Mouse (Mus musculus) testis, adult 2 months (tissue): ENCODE data around the gene Cx3cr1.

ENCODE experiments used
- CTCF ChIP-seq: fragments of 200-500 bp; IDR thresholded peaks from 2 replicates; pipeline ENCODE4 v1.5.1; 2012; ENCODE audit warnings: low read depth, mild to moderate bottlenecking, inconsistent platforms, low read length, moderate library complexity; ENCODE audit not compliant: control insufficient read depth, insufficient read depth, insufficient replicate concordance
- POLR2A ChIP-seq: fragments of 200-500 bp; IDR thresholded peaks from 2 replicates; pipeline ENCODE4 v1.6.1; 2012; ENCODE audit warnings: low read depth, mild to moderate bottlenecking, inconsistent platforms, low read length, moderate library complexity; ENCODE audit not compliant: control insufficient read depth

DNA sequence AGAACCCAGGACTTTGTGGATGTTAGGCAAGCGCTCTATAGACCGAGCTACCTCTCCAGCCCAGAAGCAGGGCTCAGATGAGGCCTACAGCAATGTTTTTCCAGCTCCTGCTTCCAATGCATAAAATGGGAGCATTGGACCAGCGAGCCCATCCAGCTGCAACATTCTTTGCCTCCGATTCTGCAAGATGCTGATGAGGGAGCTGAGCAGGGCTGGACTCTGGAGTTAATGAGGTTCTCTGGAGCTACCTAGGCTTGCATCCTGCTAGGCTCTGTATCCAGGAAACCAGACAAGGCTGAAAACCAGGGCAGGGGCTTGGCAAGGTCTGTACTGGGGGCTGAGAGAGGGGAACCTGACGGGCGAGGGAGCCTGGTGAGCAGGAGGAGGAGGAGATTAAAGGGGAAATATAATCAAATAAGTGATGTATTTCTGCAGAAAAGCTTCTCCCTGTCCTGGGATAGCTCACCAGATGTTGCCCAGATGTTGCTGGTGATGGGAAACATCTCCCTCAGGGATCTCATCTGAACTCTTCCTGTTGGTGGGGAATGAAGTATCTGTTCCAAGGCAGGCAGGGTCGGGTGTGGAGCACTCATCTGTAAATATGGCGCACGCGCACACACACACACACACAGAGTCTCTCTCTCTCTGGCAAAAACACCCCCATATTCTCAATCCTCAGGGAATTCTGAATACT, 83.7 kb downstream of the Cx3cr1 start:
- no peak for TF ChIP-seq CTCF
- no peak for TF ChIP-seq POLR2A
